Mouse (Mus musculus): ENCODE measurements around the gene Tmem41a. TPM values are rescaled to one million over a fixed set of nuclear protein-coding genes. Genes with fewer than 3 reads are reported as not detected.

The Tmem41a gene
- polyA plus RNA-seq, 1 experiment from 2014 or later: 31.4 TPM

DNA sequence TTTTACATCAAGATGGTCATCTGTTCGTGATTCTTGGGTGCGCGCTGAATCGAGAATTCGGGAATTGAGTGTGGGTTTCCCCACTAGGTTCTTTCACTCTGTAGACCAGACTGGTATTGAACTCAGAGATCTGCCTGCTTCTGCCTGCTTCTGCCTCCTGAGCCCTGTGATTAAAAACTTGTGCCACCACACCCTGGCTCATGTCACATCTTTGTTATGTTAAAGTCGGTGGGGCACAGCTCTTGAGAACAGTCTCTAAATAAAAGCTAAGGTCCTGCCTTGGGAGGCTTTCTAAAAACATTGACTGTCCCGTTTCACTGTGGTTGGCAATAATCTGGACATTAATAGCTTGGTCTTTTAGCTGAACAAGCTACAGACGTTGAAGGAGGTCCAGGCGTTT is 35.8 kb upstream of the Tmem41a start:
- H3K9ac ChIP-seq (ENCODE audit: low read length): no peak overlapping the region
- no peaks in the 10 kb centered on the region for H3K9me3 ChIP-seq (ENCODE audit: control insufficient read depth, low read length)
- no peak overlapping the region for H3K4me3 ChIP-seq (ENCODE audit: low read depth, low read length)
- DNase-seq (ENCODE audit: low spot score, missing footprints): no peak
- H3K36me3 ChIP-seq (ENCODE audit: control insufficient read depth, insufficient read depth, low read length): no peaks in the 10 kb centered on the region
- H3K27ac ChIP-seq (ENCODE audit: low read depth, low read length): no peak overlapping the region
- no peaks in the 10 kb centered on the region for H3K27me3 ChIP-seq (ENCODE audit: control insufficient read depth, insufficient read depth, low read length)
- no peaks in the 10 kb centered on the region for H3K4me1 ChIP-seq (ENCODE audit: control insufficient read depth, insufficient read depth, low read length)
- ATAC-seq (ENCODE audit: low FRiP score): no peak
- no peak overlapping the region for H3K4me2 ChIP-seq
- 93% methylated on average over 9 of the region's 9 CpGs for WGBS

DNA sequence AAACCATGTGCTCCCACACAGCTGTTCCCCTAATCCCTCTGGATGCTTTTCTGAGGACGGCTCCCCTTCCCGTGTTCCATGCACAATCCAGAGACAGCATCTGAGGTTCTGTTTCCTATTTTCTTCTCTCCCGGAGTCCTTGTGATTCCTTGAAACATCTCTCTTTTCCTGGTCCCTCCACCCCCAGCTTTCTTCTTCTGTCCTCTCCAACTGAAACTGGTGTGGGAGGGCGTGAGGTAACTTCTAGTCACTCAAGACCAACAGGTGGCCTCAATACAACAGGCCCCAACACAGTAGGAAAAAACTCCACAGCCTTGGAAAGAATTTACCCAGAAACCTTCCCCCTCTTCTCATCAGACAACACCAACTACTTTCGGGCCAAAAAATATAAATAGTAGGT is 30.0 kb upstream of the Tmem41a start:
- Histone ChIP-seq H3K4me3 (ENCODE audit: low read depth, low read length) (no peak overlapping the region), H3K27ac (ENCODE audit: low read depth, low read length) (no peak overlapping the region), H3K4me2 (no peak overlapping the region), H3K9ac (ENCODE audit: low read length) (no peak overlapping the region), H3K4me1 (ENCODE audit: control insufficient read depth, insufficient read depth, low read length) (peaks cover 6% of the 10 kb centered on the region), H3K27me3 (ENCODE audit: control insufficient read depth, insufficient read depth, low read length) (no peaks in the 10 kb centered on the region), H3K36me3 (ENCODE audit: control insufficient read depth, insufficient read depth, low read length) (no peaks in the 10 kb centered on the region), H3K9me3 (ENCODE audit: control insufficient read depth, low read length) (no peaks in the 10 kb centered on the region)
- WGBS: 78% methylated on average over 5 of the region's 5 CpGs
- no peak for ATAC-seq (ENCODE audit: low FRiP score)
- DNase-seq (ENCODE audit: low spot score, missing footprints): no peak

GRCm38 (mm10) chr16:21976203-21976602 is 28.9 kb upstream of the Tmem41a start:
- Histone ChIP-seq H3K27ac (ENCODE audit: low read depth, low read length) (no peak overlapping the region), H3K27me3 (ENCODE audit: control insufficient read depth, insufficient read depth, low read length) (no peaks in the 10 kb centered on the region), H3K4me3 (ENCODE audit: low read depth, low read length) (no peak overlapping the region), H3K9ac (ENCODE audit: low read length) (0 out of 2 replicates have a peak overlapping the region, but pooled peaks have one; percentile 22), H3K4me2 (peak overlapping the region; percentile 40), H3K4me1 (ENCODE audit: control insufficient read depth, insufficient read depth, low read length) (peaks cover 6% of the 10 kb centered on the region), H3K36me3 (ENCODE audit: control insufficient read depth, insufficient read depth, low read length) (no peaks in the 10 kb centered on the region), H3K9me3 (ENCODE audit: control insufficient read depth, low read length) (no peaks in the 10 kb centered on the region)
- 1% methylated on average over 16 of the region's 16 CpGs for WGBS
- DNase-seq (ENCODE audit: low spot score, missing footprints): peak; percentile 86
- 0 out of 2 replicates have a peak, but pooled peaks have one; percentile 33 for ATAC-seq (ENCODE audit: low FRiP score)

GRCm38 (mm10) chr16:21971446-21971845 is 24.1 kb upstream of the Tmem41a start:
- H3K36me3 ChIP-seq (ENCODE audit: control insufficient read depth, insufficient read depth, low read length): no peaks in the 10 kb centered on the region
- H3K4me1 ChIP-seq (ENCODE audit: control insufficient read depth, insufficient read depth, low read length): peaks cover 6% of the 10 kb centered on the region
- H3K9me3 ChIP-seq (ENCODE audit: control insufficient read depth, low read length): no peaks in the 10 kb centered on the region
- H3K4me2 ChIP-seq: no peak overlapping the region
- H3K9ac ChIP-seq (ENCODE audit: low read length): no peak overlapping the region
- 57% methylated on average over 4 of the region's 4 CpGs for WGBS
- H3K27me3 ChIP-seq (ENCODE audit: control insufficient read depth, insufficient read depth, low read length): no peaks in the 10 kb centered on the region
- H3K27ac ChIP-seq (ENCODE audit: low read depth, low read length): no peak overlapping the region
- DNase-seq (ENCODE audit: low spot score, missing footprints) (no peak), ATAC-seq (ENCODE audit: low FRiP score) (no peak)
- no peak overlapping the region for H3K4me3 ChIP-seq (ENCODE audit: low read depth, low read length)

DNA sequence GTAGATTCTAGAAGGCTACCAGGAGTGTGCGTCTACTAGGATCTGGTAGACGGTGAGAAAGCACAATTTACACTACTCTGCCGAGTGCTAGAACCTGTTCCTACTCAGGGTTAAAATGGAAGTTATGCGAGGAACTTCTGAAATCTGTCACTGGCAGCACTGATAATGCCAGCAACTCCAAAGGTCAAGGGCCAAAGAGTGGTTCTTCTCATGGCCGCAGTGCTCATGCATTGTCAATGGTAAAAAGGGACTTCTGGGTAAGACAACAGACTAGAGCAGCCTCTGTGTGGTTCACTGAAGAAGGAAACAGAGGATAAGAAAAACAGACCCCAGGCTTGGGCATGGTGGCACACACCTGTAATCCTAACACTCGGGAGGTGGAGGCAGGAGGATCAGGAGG is 23.2 kb upstream of the Tmem41a start:
- Histone ChIP-seq H3K4me1 (ENCODE audit: control insufficient read depth, insufficient read depth, low read length) (no peaks in the 10 kb centered on the region), H3K4me2 (no peak overlapping the region), H3K27me3 (ENCODE audit: control insufficient read depth, insufficient read depth, low read length) (no peaks in the 10 kb centered on the region), H3K4me3 (ENCODE audit: low read depth, low read length) (no peak overlapping the region), H3K9me3 (ENCODE audit: control insufficient read depth, low read length) (no peaks in the 10 kb centered on the region), H3K36me3 (ENCODE audit: control insufficient read depth, insufficient read depth, low read length) (no peaks in the 10 kb centered on the region), H3K9ac (ENCODE audit: low read length) (no peak overlapping the region), H3K27ac (ENCODE audit: low read depth, low read length) (no peak overlapping the region)
- DNase-seq (ENCODE audit: low spot score, missing footprints): no peak
- ATAC-seq (ENCODE audit: low FRiP score): no peak
- 92% methylated on average over 6 of the region's 6 CpGs for WGBS

GRCm38 (mm10) chr16:21969874-21970273 is 22.5 kb upstream of the Tmem41a start:
- Histone ChIP-seq H3K4me3 (ENCODE audit: low read depth, low read length) (no peak overlapping the region), H3K4me2 (no peak overlapping the region), H3K9ac (ENCODE audit: low read length) (no peak overlapping the region), H3K36me3 (ENCODE audit: control insufficient read depth, insufficient read depth, low read length) (no peaks in the 10 kb centered on the region), H3K9me3 (ENCODE audit: control insufficient read depth, low read length) (no peaks in the 10 kb centered on the region), H3K4me1 (ENCODE audit: control insufficient read depth, insufficient read depth, low read length) (no peaks in the 10 kb centered on the region), H3K27me3 (ENCODE audit: control insufficient read depth, insufficient read depth, low read length) (no peaks in the 10 kb centered on the region), H3K27ac (ENCODE audit: low read depth, low read length) (no peak overlapping the region)
- DNase-seq (ENCODE audit: low spot score, missing footprints) (no peak), ATAC-seq (ENCODE audit: low FRiP score) (no peak; the same call in 1 of the 2 replicates)
- WGBS: 87% methylated on average over 5 of the region's 5 CpGs

DNA sequence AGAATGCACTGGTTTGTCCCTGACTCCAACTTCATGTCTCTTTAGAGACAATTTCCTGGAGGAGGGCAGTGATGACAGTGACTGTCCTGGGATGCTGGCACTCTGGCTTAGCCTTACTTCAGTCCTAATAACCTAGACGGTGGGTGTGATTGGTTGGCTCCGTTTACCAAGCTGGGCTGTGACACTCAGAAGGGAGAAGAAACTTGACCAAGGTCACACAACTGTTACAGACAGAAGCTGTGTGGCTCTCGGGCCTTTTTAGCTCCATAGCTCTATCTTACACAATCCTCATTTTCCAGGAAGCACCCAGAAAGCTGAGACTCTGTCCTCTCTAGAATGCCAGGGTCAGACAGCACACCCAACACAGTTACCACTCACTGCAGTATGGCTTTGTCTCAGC is 18.2 kb upstream of the Tmem41a start:
- no peaks in the 10 kb centered on the region for H3K36me3 ChIP-seq (ENCODE audit: control insufficient read depth, insufficient read depth, low read length)
- no peak overlapping the region for H3K4me3 ChIP-seq (ENCODE audit: low read depth, low read length)
- H3K27me3 ChIP-seq (ENCODE audit: control insufficient read depth, insufficient read depth, low read length): no peaks in the 10 kb centered on the region
- no peak for ATAC-seq (ENCODE audit: low FRiP score)
- no peak for DNase-seq (ENCODE audit: low spot score, missing footprints)
- H3K4me1 ChIP-seq (ENCODE audit: control insufficient read depth, insufficient read depth, low read length): no peaks in the 10 kb centered on the region
- H3K4me2 ChIP-seq: no peak overlapping the region
- no peaks in the 10 kb centered on the region for H3K9me3 ChIP-seq (ENCODE audit: control insufficient read depth, low read length)
- no peak overlapping the region for H3K9ac ChIP-seq (ENCODE audit: low read length)
- 87% methylated on average over 3 of the region's 3 CpGs for WGBS
- no peak overlapping the region for H3K27ac ChIP-seq (ENCODE audit: low read depth, low read length)

DNA sequence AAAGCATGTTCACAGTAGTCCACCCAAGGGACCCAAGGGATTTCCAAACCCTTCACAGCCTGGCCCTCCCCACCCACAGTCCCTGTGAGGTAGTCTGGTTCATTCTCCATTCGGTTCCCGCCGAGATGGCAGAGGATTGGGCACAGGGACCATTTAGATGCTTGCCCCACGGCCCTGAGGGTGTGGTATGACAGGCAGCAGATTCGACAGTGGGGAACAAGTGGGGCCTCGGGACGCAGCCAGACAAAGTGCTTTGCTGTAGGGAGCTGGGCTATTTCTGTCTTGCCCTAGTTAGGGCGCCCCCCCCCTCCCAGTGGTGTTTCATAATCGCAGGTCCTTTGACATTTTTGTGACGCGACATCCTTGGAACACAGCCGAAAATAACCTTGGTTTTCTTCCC is 8.2 kb upstream of the Tmem41a start:
- DNase-seq (ENCODE audit: low spot score, missing footprints): peak; percentile 53
- Histone ChIP-seq H3K27ac (ENCODE audit: low read depth, low read length) (no peak overlapping the region), H3K27me3 (ENCODE audit: control insufficient read depth, insufficient read depth, low read length) (no peaks in the 10 kb centered on the region), H3K4me2 (no peak overlapping the region), H3K4me3 (ENCODE audit: low read depth, low read length) (no peak overlapping the region), H3K9me3 (ENCODE audit: control insufficient read depth, low read length) (no peaks in the 10 kb centered on the region), H3K4me1 (ENCODE audit: control insufficient read depth, insufficient read depth, low read length) (no peaks in the 10 kb centered on the region), H3K9ac (ENCODE audit: low read length) (no peak overlapping the region), H3K36me3 (ENCODE audit: control insufficient read depth, insufficient read depth, low read length) (no peaks in the 10 kb centered on the region)
- 84% methylated on average over 12 of the region's 12 CpGs for WGBS
- ATAC-seq (ENCODE audit: low FRiP score): no peak

DNA sequence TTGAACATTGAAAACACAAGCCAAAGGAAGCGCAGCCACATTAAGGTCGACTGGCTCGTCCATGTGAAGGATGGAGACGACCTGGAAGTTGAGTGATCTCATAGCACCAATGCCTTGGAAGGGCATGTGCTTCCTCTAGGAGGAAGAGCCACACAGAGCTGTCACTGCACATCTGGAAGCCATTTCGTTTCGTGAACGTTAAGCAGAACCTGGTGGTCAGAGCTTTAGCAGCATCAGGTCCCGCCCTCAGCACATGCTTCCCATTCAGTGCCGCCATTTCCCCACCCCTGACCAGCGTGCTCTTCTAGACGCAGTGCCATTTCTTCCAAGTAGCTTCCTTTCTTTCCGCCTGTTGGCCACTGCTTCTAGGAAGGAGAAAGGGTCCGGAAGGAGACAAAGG is 18.9 kb downstream of the Tmem41a start:
- no peaks in the 10 kb centered on the region for H3K27me3 ChIP-seq (ENCODE audit: control insufficient read depth, insufficient read depth, low read length)
- 84% methylated on average over 13 of the region's 13 CpGs for WGBS
- H3K4me3 ChIP-seq (ENCODE audit: low read depth, low read length): no peak overlapping the region
- no peaks in the 10 kb centered on the region for H3K4me1 ChIP-seq (ENCODE audit: control insufficient read depth, insufficient read depth, low read length)
- no peak for DNase-seq (ENCODE audit: low spot score, missing footprints)
- 0 out of 2 replicates have a peak, but pooled peaks cover 2% of the 10 kb centered on the region for H3K36me3 ChIP-seq (ENCODE audit: control insufficient read depth, insufficient read depth, low read length)
- H3K4me2 ChIP-seq: no peak overlapping the region
- ATAC-seq (ENCODE audit: low FRiP score): no peak
- no peak overlapping the region for H3K9ac ChIP-seq (ENCODE audit: low read length)
- H3K9me3 ChIP-seq (ENCODE audit: control insufficient read depth, low read length): no peaks in the 10 kb centered on the region
- H3K27ac ChIP-seq (ENCODE audit: low read depth, low read length): no peak overlapping the region

- Histone ChIP-seq H3K4me2 (no peak overlapping the region), H3K27me3 (ENCODE audit: control insufficient read depth, insufficient read depth, low read length) (no peaks in the 10 kb centered on the region), H3K9me3 (ENCODE audit: control insufficient read depth, low read length) (no peaks in the 10 kb centered on the region), H3K27ac (ENCODE audit: low read depth, low read length) (no peak overlapping the region), H3K4me1 (ENCODE audit: control insufficient read depth, insufficient read depth, low read length) (no peaks in the 10 kb centered on the region), H3K9ac (ENCODE audit: low read length) (no peak overlapping the region), H3K36me3 (ENCODE audit: control insufficient read depth, insufficient read depth, low read length) (peaks cover under 1% of the 10 kb centered on the region; the same call in 1 of the 2 replicates), H3K4me3 (ENCODE audit: low read depth, low read length) (no peak overlapping the region)
- ATAC-seq (ENCODE audit: low FRiP score) (no peak), DNase-seq (ENCODE audit: low spot score, missing footprints) (peak; percentile 4)
- 79% methylated on average over 7 of the region's 7 CpGs for WGBS
These were observed 30.7 kb downstream of the Tmem41a start for GRCm38 (mm10) chr16:21916681-21917080.

Measured in midbrain, embryonic 11.5 days (tissue).